Mouse (Mus musculus) liver, embryonic 15.5 days (tissue): ENCODE results near the gene Abhd12b. TPM values are rescaled to one million over a fixed set of nuclear protein-coding genes. Genes with fewer than 3 reads are reported as not detected.
"Not testable (repeated sequence)": the region's sequence is repeated elsewhere in the genome, so short reads cannot be mapped to it uniquely, and the experiment has no call there.

Source experiments
- ATAC-seq: fragments of 200-750 bp; cut with Nextera tagmentation; 2 replicates; pipeline ENCODE4 v1.8.0; 2017; ENCODE audit warnings: moderate number of reproducible peaks, mild to moderate bottlenecking, moderate library complexity; ENCODE audit not compliant: insufficient read depth
- H3K27ac ChIP-seq: fragments of 300-500 bp; sonication (generic); replicated peaks from 2 replicates; pipeline ENCODE4 v1.5.1; 2015; ENCODE audit warnings: mild to moderate bottlenecking, inconsistent platforms
- H3K27me3 ChIP-seq: fragments of 300-500 bp; sonication (generic); 2 replicates; pipeline ENCODE4 v1.6.1; 2015; ENCODE audit warnings: mild to moderate bottlenecking, inconsistent platforms
- H3K36me3 ChIP-seq: fragments of 300-500 bp; sonication (generic); replicated peaks from 2 replicates; pipeline ENCODE4 v1.6.1; 2015; ENCODE audit warnings: moderate library complexity, mild to moderate bottlenecking, inconsistent platforms
- H3K4me1 ChIP-seq: fragments of 300-500 bp; sonication (generic); replicated peaks from 2 replicates; pipeline ENCODE4 v1.6.1; 2015; ENCODE audit warnings: inconsistent platforms
- H3K4me2 ChIP-seq: fragments of 300-500 bp; sonication (generic); 2 replicates; pipeline ENCODE4 v1.6.1; 2015; ENCODE audit warnings: moderate library complexity, mild to moderate bottlenecking, inconsistent platforms
- H3K4me3 ChIP-seq: fragments of 300-500 bp; sonication (generic); replicated peaks from 2 replicates; pipeline ENCODE4 v1.5.1; 2015; ENCODE audit warnings: mild to moderate bottlenecking, inconsistent platforms
- H3K9ac ChIP-seq: fragments of 300-500 bp; sonication (generic); 2 replicates; pipeline ENCODE4 v1.6.1; 2015; ENCODE audit warnings: moderate library complexity, mild to moderate bottlenecking, inconsistent platforms
- H3K9me3 ChIP-seq: fragments of 300-500 bp; sonication (generic); replicated peaks from 2 replicates; pipeline ENCODE4 v1.6.1; 2016; ENCODE audit warnings: inconsistent platforms
- WGBS: fragments of 180-500 bp; shearing (Covaris S2); methylation state at CpG from one replicate; pipeline ENCODE4 v1.1.7; 2015; ENCODE audit warnings: mixed read lengths; ENCODE audit not compliant: insufficient replicate concordance; 5-methylcytosine and 5-hydroxymethylcytosine counted together
- polyA plus RNA-seq: library from polyadenylated mRNA; unstranded; fragments of >200 nt; fragmentation: Nextera tagmentation; extraction: Ambion mirVana; gene quantifications from 2 replicates; pipeline ENCODE4 v1.2.1, GENCODE M21; 2015

The Abhd12b gene
- polyA plus RNA-seq, 1 experiment from 2014 or later, result not detected

DNA sequence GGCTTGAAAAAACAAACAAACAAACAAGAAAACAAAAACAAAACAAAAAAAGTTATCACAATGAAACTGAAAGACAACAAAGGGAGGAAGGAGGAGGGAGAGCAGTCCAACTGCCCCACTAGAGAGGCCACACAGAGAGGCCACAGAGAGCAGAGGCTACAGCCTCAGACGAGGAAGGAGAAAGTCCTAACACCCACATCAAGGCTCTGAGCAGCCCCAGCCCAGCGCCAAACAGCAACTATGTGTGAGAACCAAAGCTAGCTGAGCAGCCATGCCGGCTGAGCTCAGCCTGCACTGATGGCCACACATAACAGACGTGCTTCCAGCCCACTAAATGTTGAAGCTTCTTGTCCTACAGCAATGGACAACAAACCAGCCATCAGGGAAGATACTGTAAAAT, 14.1 kb upstream of the Abhd12b start:
- H3K9me3 ChIP-seq, result no peaks in the 10 kb centered on the region
- H3K36me3 ChIP-seq, result no peaks in the 10 kb centered on the region
- no peak for ATAC-seq
- no peak overlapping the region for H3K27ac ChIP-seq
- 58% methylated on average over 4 of the region's 4 CpGs for WGBS
- no peaks in the 10 kb centered on the region for H3K27me3 ChIP-seq
- H3K4me3 ChIP-seq, result no peak overlapping the region
- no peak overlapping the region for H3K9ac ChIP-seq
- H3K4me2 ChIP-seq, result no peak overlapping the region
- H3K4me1 ChIP-seq, result 0 out of 2 replicates have a peak, but pooled peaks cover 3% of the 10 kb centered on the region

DNA sequence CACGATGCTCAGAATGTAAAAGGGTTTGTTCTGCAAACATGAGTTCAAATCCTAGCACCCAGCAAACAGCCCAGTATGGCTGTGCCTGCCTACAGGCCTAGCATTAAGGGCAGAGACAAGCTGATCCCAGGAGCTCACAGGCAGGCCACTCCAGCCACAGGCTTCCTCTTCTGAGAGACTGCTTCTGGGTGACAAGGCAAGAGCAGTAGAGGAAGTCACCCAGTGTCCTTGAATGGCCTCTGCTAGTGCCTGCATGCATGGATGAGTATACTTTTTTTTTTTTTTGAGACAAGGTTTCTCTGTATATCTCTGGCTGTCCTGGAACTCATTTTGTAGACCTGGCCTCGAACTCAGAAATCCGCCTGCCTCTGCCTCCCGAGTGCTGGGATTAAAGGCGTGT, 13.4 kb upstream of the Abhd12b start:
- Histone ChIP-seq H3K4me3 (no peak overlapping the region), H3K9me3 (no peaks in the 10 kb centered on the region), H3K4me1 (0 out of 2 replicates have a peak, but pooled peaks cover 4% of the 10 kb centered on the region), H3K27me3 (no peaks in the 10 kb centered on the region), H3K4me2 (no peak overlapping the region), H3K9ac (no peak overlapping the region), H3K27ac (no peak overlapping the region), H3K36me3 (no peaks in the 10 kb centered on the region)
- WGBS, result 66% methylated on average over 5 of the region's 5 CpGs
- no peak for ATAC-seq

DNA sequence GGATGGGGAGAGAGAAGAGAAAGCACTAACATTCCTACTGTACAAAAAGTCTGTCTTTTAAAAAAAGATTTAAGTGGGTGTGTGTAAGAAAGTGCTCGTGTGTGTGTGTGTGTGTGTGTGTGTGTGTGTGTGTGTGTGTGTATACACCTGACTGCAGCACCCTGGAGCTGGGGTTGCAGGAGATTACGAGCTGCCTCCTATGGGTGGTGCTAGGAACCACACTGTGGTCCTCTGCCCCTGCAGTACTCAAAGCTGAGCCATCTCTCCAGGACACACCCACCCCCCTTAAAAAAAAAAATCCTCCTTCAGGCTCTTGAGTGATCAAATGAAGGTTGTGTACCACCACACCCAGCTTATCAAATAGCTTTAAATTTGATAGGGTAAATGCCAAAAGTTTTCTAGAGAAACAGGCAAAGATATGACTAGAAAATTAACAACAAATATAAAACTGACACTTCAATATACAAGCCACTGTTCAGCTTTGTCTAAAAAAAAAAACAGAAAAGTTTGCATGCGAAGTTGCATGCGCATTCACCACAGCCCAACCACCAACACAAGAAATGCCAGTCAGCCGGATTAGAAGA, 12.9 kb upstream of the Abhd12b start:
- 69% methylated on average over 5 of the region's 5 CpGs for WGBS
- Histone ChIP-seq H3K9ac (no peak overlapping the region), H3K27me3 (no peaks in the 10 kb centered on the region), H3K4me2 (no peak overlapping the region), H3K36me3 (no peaks in the 10 kb centered on the region), H3K4me1 (0 out of 2 replicates have a peak, but pooled peaks cover 4% of the 10 kb centered on the region), H3K9me3 (no peaks in the 10 kb centered on the region), H3K27ac (no peak overlapping the region), H3K4me3 (no peak overlapping the region)
- ATAC-seq, result no peak

DNA sequence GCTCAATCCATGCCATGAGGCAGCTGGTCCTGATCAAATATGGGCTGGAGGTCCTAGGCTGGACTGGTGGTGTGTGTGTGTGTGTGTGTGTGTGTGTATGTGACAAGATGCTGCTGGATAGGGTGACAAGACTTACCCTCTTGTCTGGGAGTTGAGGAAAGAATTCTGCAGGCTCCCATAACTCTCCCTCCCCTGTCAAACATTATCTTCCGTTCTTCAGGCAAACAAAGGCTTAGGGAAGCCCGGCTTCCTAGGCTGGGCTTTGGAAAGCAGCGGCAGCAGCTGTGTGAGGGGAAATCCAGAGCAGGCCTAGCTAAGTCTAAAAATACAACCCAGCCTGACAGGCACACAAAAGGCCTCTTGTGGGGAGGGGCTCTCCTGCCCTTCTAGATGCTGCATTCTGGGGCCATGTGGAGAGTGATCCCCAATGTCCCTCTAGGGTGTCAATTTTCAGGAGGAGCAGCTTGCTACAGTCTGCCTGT, 9.8 kb upstream of the Abhd12b start:
- H3K9ac ChIP-seq, H3K4me2 ChIP-seq, H3K4me1 ChIP-seq, H3K9me3 ChIP-seq, H3K27me3 ChIP-seq, ATAC-seq, H3K27ac ChIP-seq, H3K4me3 ChIP-seq, H3K36me3 ChIP-seq: not testable (repeated sequence)
- WGBS, result 48% methylated on average over 3 of the region's 3 CpGs

DNA sequence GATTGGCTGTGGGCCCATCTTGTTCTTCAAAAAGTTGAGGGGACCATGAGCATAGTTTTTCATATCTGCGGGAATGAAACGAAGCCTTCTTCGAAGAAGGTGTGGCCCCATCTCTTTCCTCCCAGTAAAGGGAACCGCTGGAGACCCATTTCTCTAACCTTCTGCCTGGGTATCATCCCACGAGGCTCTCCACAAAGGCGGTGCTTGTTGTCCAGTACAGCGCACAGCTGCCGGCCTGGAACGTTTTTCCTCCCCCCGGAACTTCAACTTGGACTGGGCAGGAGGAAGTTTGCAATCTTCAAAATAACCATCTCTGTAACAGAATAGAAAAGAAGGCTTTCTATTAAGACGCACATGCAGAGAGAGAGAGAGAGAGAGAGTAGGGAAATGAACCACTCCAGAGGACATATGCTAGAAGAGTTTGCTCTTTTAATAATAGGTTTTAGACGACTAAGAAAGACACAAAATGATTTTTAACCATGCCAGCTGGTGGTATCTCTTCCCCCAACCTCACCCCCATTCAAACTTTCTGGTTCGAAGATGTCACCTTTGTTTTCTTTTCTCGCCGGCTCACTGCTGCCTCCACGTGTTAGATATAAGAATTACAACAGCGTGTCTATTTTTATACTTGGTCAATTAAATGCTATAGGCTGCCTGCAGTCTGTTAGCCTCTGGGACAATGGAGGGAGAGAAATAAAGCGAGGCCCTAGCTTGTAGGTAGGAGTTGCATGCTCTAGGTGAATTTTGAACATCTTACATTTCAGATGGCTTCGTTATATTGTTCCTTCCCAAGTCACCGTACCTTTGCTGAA, 9.1 kb upstream of the Abhd12b start:
- 42% methylated on average over 20 of the region's 20 CpGs for WGBS
- no peak overlapping the region for H3K4me2 ChIP-seq
- no peaks in the 10 kb centered on the region for H3K36me3 ChIP-seq
- no peak overlapping the region for H3K4me3 ChIP-seq
- no peak overlapping the region for H3K9ac ChIP-seq
- H3K9me3 ChIP-seq, result no peaks in the 10 kb centered on the region
- no peaks in the 10 kb centered on the region for H3K27me3 ChIP-seq
- ATAC-seq, result no peak
- H3K27ac ChIP-seq, result no peak overlapping the region
- H3K4me1 ChIP-seq, result peaks cover 9% of the 10 kb centered on the region; the same call in 1 of the 2 replicates

DNA sequence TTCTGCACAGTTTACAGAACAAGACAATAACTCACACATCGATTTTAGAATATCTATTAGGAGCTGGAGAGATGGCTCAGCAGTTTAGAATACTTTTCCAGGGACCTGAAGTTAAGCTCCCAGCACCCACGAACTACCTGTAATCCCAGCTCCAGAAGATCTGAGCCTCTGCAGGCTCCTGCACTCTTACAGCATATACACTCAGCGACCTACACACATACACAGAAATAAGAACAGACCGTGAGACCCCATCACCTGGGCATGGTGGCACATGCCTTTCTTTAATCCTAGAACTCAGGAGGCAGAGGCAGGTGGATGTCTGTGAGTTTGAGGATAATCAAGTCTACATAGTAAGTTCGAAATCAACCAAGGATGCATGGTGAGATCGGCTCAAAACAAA, 8.4 kb upstream of the Abhd12b start:
- H3K4me3 ChIP-seq, result no peak overlapping the region
- 68% methylated on average over 6 of the region's 6 CpGs for WGBS
- no peak for ATAC-seq
- H3K36me3 ChIP-seq, result no peaks in the 10 kb centered on the region
- peaks cover 9% of the 10 kb centered on the region; the same call in 1 of the 2 replicates for H3K4me1 ChIP-seq
- H3K9me3 ChIP-seq, result no peaks in the 10 kb centered on the region
- no peak overlapping the region for H3K9ac ChIP-seq
- no peak overlapping the region for H3K27ac ChIP-seq
- H3K4me2 ChIP-seq, result no peak overlapping the region
- no peaks in the 10 kb centered on the region for H3K27me3 ChIP-seq

DNA sequence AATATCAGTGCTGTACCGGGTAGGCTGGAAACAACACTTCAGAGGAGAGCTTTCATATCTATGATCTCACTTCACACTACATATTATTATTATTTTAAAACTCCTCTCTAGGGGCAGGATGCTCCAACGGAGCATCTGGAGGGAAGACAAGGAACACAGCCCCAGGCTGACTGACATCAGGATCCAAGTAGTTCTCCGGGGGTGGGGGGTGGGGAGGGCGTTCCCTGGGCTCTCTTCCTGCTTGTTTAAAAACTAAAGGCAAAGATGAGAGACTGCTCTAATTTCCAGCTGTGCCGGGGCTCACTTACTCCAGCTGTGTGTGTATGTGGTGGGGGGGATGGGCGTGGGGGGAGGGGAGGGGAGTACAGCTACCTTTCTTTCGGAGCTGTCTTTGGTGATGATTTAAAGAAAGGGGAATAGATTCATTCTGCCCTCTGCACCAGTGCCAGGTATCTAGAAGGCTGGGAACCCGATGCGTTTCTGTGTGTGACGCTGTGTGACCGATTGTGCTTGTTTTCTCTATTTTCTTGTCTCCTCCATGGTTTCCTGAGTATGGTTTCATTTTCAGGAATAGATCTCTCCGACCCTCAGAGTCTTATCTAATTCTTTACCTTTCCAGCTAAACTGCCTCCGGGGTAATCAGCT, 5.8 kb upstream of the Abhd12b start:
- Histone ChIP-seq H3K27ac (no peak overlapping the region), H3K4me2 (peak overlapping the region; percentile 54), H3K27me3 (no peaks in the 10 kb centered on the region), H3K9ac (no peak overlapping the region), H3K4me3 (peak overlapping the region; percentile 30), H3K9me3 (no peaks in the 10 kb centered on the region), H3K36me3 (no peaks in the 10 kb centered on the region), H3K4me1 (peaks cover 9% of the 10 kb centered on the region; the same call in 1 of the 2 replicates)
- ATAC-seq, result no peak
- WGBS, result 6% methylated on average over 13 of the region's 13 CpGs

DNA sequence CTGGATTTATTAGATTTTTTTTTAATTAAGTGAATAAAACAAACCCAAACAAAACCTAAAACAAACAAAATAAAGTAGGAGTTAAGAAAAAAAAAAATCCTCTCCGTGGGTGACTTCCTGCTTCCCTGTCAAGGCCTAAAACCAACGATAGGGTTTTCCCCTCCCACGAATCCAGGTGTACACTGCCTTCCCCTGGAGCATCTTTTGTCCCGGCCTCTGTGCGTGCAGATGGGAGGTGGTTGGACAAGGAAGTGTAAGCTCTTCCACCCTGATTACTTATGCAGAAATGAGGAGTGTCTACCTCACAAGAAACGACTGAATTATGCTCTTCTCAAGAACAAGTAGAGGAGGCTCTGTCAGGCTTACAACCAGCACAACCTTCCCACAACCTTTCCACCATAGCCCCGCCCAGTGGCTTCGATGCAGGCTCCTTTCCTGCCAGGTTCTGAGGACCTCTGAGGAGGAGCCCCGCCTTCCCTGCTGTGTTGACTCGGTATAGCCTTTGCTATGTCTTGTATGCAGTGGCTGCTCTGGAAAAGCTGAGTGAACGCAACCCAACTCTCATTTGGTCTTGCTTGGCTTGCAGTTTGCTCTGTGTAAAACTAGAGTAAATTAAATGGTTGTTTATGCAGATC, 5.2 kb upstream of the Abhd12b start:
- Histone ChIP-seq H3K9ac (no peak overlapping the region; the same call in 1 of the 2 replicates), H3K36me3 (no peaks in the 10 kb centered on the region), H3K9me3 (no peaks in the 10 kb centered on the region), H3K27ac (no peak overlapping the region), H3K4me2 (peak overlapping the region; percentile 54), H3K4me3 (peak overlapping the region; percentile 30; the same call in 1 of the 2 replicates), H3K4me1 (peaks cover 9% of the 10 kb centered on the region; the same call in 1 of the 2 replicates), H3K27me3 (no peaks in the 10 kb centered on the region)
- WGBS, result 12% methylated on average over 11 of the region's 11 CpGs
- ATAC-seq, result no peak

DNA sequence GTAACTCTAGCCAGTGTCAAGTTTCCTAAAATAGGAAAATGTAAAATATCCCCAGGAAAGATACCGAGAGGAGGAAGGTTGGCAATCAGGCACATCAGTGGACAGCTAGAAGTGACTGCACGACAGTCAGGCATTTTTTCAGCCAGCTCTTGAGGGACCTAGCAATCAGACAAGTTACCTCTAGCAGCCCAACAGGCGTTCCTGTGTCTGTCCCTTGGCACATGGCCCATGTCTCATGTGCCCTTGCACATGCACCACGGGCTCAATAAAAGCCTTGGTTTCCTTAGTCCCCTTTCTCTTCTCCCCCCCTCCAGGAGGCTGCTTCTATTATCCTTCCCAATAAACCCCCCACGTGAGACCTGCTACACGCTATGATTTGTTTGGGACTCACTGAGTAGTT, 2.3 kb downstream of the Abhd12b start:
- no peak overlapping the region for H3K4me3 ChIP-seq
- H3K27me3 ChIP-seq, result no peaks in the 10 kb centered on the region
- H3K27ac ChIP-seq, result no peak overlapping the region
- no peak overlapping the region for H3K4me2 ChIP-seq
- 51% methylated on average over 6 of the region's 6 CpGs for WGBS
- no peaks in the 10 kb centered on the region for H3K36me3 ChIP-seq
- H3K4me1 ChIP-seq, result no peaks in the 10 kb centered on the region
- H3K9me3 ChIP-seq, result no peaks in the 10 kb centered on the region
- no peak overlapping the region for H3K9ac ChIP-seq
- ATAC-seq, result no peak

DNA sequence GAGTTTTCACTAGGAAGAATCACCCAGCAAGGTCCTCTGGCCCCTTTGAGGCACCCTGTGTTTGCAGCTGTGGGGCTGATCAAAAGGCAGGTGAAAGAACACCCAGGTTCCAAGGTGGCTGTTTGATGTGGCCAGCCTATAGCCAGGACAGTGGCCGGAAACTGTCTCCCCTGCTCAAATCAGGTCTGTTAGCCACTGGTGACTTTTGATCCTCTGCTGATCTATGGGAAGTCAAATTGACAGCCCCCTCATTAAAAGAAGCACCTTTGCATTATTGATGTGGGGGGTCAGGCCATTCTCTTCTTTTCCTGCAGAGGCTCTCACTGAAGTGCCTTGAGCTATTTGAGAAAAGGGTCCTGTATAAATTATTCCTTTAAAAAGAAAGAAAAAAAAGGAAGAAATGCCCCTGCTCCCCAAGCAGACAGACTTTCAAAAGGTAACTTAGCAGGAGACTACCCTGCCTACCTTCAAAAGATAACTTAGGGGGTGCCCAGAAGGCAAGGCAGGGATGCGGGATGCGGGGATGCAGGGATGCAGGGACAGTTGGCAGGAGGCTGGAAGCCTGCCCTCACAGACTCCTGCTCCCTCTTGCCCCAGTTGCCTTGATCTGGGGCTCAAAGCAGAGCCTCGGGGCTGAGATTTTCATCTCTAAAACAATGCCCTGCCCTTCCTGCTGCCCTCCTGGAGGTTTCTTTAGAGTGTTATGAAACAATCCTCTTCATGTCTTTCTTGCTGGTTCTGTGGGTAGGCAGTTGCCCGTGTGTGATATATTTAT, 3.5 kb downstream of the Abhd12b start:
- Histone ChIP-seq H3K4me1 (no peaks in the 10 kb centered on the region), H3K4me3 (no peak overlapping the region), H3K27ac (no peak overlapping the region), H3K9ac (no peak overlapping the region), H3K27me3 (no peaks in the 10 kb centered on the region), H3K4me2 (no peak overlapping the region), H3K36me3 (no peaks in the 10 kb centered on the region), H3K9me3 (no peaks in the 10 kb centered on the region)
- ATAC-seq, result no peak
- 45% methylated on average over 5 of the region's 5 CpGs for WGBS
